Mouse (Mus musculus): Measurements from ENCODE around the gene Cyp2w1. TPM values are rescaled to one million over a fixed set of nuclear protein-coding genes. Genes with fewer than 3 reads are reported as not detected.

Gene Cyp2w1
- total and polyA plus RNA-seq, 3 experiments = not detected

DNA sequence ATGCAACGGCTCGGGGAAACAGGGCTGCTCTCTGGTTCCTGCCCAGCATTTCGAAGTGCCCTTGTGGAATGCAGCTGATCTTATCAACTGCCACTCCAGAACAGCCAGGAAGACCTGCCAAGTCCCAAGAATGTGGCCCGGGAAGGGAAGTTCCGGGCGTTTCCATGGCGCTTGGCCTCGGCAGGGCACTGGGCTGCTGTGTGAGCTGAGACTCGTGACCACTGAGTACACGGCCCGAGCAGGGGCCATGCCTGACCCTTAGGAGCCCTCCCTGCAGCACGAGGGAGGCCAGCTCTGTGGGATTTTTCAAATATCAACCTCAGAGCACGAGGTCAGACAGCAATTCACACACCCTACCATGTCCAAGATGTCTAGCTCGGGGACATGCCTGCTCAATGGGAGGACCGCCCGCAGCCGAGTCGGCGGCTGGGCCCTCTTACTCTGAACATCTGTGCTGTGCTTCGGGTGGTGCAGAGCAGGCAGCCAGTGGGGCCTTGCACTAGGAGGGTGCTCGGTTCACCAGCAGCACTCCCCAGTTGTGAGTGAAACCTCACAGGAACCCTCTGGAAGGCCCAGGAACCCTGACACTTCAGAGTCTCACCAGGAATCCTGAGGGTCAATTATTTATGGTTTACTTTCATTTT, 26.7 kb downstream of the Cyp2w1 start:
- intact Hi-C loops (cut with DNase I) = no loop called here
- Histone ChIP-seq H3K27ac (peak overlapping the region; percentile 98), H3K27me3 (ENCODE audit: control insufficient read depth, insufficient read depth, low read length) (no peaks in the 10 kb centered on the region), H3K79me2 (replicated peaks; ENCODE audit: control insufficient read depth, insufficient read depth, low read length) (no peaks in the 10 kb centered on the region), H3K4me3 (peak overlapping the region; percentile 5; the same call in 1 of the 2 replicates), H3K36me3 (ENCODE audit: control insufficient read depth, insufficient read depth, low read length) (peaks cover 2% of the 10 kb centered on the region; the same call in 1 of the 2 replicates), H3K4me1 (ENCODE audit: control insufficient read depth, insufficient read depth, low read length) (peaks cover 43% of the 10 kb centered on the region), H3K9ac (ENCODE audit: low read depth, low read length) (peak overlapping the region; percentile 36; the same call in 1 of the 2 replicates)
- DNase-seq = peak; percentile 79 to 90
- 16% methylated on average over 21 of the region's 21 CpGs for WGBS
- TF ChIP-seq EP300 (IDR thresholded peaks at IDR 0.05; ENCODE audit: insufficient read depth, low read depth, low read length) = peak; percentile 96
- peak; percentile 50; the same call in 1 of the 2 replicates for TF ChIP-seq POLR2A (IDR thresholded peaks at IDR 0.05; ENCODE audit: insufficient read depth, low read depth, low read length)
- no peak for TF ChIP-seq CTCF (IDR thresholded peaks at IDR 0.05)

- TF ChIP-seq EP300 (IDR thresholded peaks at IDR 0.05; ENCODE audit: insufficient read depth, low read depth, low read length) = no peak
- no peak; the same call in 1 of the 2 replicates for TF ChIP-seq POLR2A (IDR thresholded peaks at IDR 0.05; ENCODE audit: insufficient read depth, low read depth, low read length)
- TF ChIP-seq CTCF (IDR thresholded peaks at IDR 0.05) = no peak
- peak overlapping the region; percentile 100 for H3K4me3 ChIP-seq
- H3K36me3 ChIP-seq (ENCODE audit: control insufficient read depth, insufficient read depth, low read length) = peaks cover 2% of the 10 kb centered on the region; the same call in 1 of the 2 replicates
- H3K4me1 ChIP-seq (ENCODE audit: control insufficient read depth, insufficient read depth, low read length) = peaks cover 49% of the 10 kb centered on the region
- intact Hi-C loops (cut with DNase I) = loop anchor here (10.0 kb wide), 1 partner anchor 415 kb away; the partner anchor contains the start of gene Mafk
- no peak for DNase-seq
- no peaks in the 10 kb centered on the region for H3K27me3 ChIP-seq (ENCODE audit: control insufficient read depth, insufficient read depth, low read length)
- 11% methylated on average over 8 of the region's 8 CpGs for WGBS
- peak overlapping the region; percentile 98 for H3K27ac ChIP-seq
- H3K9ac ChIP-seq (ENCODE audit: low read depth, low read length) = peak overlapping the region; percentile 39
- H3K79me2 ChIP-seq (replicated peaks; ENCODE audit: control insufficient read depth, insufficient read depth, low read length) = no peaks in the 10 kb centered on the region
Measured at GRCm38 (mm10) chr5:139379771-139380384, 27.5 kb downstream of the Cyp2w1 start.

GRCm38 (mm10) chr5:139380385-139381248, 28.2 kb downstream of the Cyp2w1 start:
- Histone ChIP-seq H3K4me3 (peak overlapping the region; percentile 100), H3K36me3 (ENCODE audit: control insufficient read depth, insufficient read depth, low read length) (peaks cover 2% of the 10 kb centered on the region; the same call in 1 of the 2 replicates), H3K9ac (ENCODE audit: low read depth, low read length) (peak overlapping the region; percentile 89), H3K27me3 (ENCODE audit: control insufficient read depth, insufficient read depth, low read length) (no peaks in the 10 kb centered on the region), H3K4me1 (ENCODE audit: control insufficient read depth, insufficient read depth, low read length) (peaks cover 56% of the 10 kb centered on the region), H3K27ac (peak overlapping the region; percentile 99), H3K79me2 (replicated peaks; ENCODE audit: control insufficient read depth, insufficient read depth, low read length) (no peaks in the 10 kb centered on the region)
- intact Hi-C loops (cut with DNase I) = loop anchor here (10.0 kb wide), 1 partner anchor 414 kb away; the partner anchor contains the start of gene Mafk
- TF ChIP-seq EP300 (IDR thresholded peaks at IDR 0.05; ENCODE audit: insufficient read depth, low read depth, low read length) = peak; percentile 27; the same call in 1 of the 2 replicates
- TF ChIP-seq CTCF (IDR thresholded peaks at IDR 0.05) = no peak
- peak; percentile 62 for TF ChIP-seq POLR2A (IDR thresholded peaks at IDR 0.05; ENCODE audit: insufficient read depth, low read depth, low read length)
- WGBS = 1% methylated on average over 69 of the region's 73 CpGs
- DNase-seq = peak; percentile 97 to 98

GRCm38 (mm10) chr5:139381586-139382513, 29.4 kb downstream of the Cyp2w1 start:
- H3K4me3 ChIP-seq = peak overlapping the region; percentile 100
- H3K27me3 ChIP-seq (ENCODE audit: control insufficient read depth, insufficient read depth, low read length) = no peaks in the 10 kb centered on the region
- H3K36me3 ChIP-seq (ENCODE audit: control insufficient read depth, insufficient read depth, low read length) = peaks cover 2% of the 10 kb centered on the region; the same call in 1 of the 2 replicates
- H3K4me1 ChIP-seq (ENCODE audit: control insufficient read depth, insufficient read depth, low read length) = peaks cover 59% of the 10 kb centered on the region
- H3K9ac ChIP-seq (ENCODE audit: low read depth, low read length) = peak overlapping the region; percentile 63
- H3K27ac ChIP-seq = peak overlapping the region; percentile 99
- intact Hi-C loops (cut with DNase I) = loop anchor here (10.0 kb wide), 1 partner anchor 413 kb away; the partner anchor contains the start of gene Mafk
- H3K79me2 ChIP-seq (replicated peaks; ENCODE audit: control insufficient read depth, insufficient read depth, low read length) = no peaks in the 10 kb centered on the region; the same call in 1 of the 2 replicates
- peak in 1 of 2 experiments; percentile 69 for DNase-seq
- TF ChIP-seq CTCF (IDR thresholded peaks at IDR 0.05) (no peak), POLR2A (IDR thresholded peaks at IDR 0.05; ENCODE audit: insufficient read depth, low read depth, low read length) (peak; percentile 59; the same call in 1 of the 2 replicates)
- WGBS = 27% methylated on average over 18 of the region's 18 CpGs

Data from heart, adult 2 months (tissue).